Mouse (Mus musculus) bone marrow macrophage, adult 2 months (primary cell): ENCODE measurements around the gene Arl14.

Experiments used
- CTCF ChIP-seq: IDR thresholded peaks from 2 replicates; pipeline ENCODE4 v1.5.1; 2012; ENCODE audit warnings: low read depth, mild to moderate bottlenecking, low read length, moderate library complexity
- POLR2A ChIP-seq: IDR thresholded peaks from 2 replicates; pipeline ENCODE4 v1.6.1; 2012; ENCODE audit warnings: mild to moderate bottlenecking, low read depth, low read length, borderline replicate concordance

DNA sequence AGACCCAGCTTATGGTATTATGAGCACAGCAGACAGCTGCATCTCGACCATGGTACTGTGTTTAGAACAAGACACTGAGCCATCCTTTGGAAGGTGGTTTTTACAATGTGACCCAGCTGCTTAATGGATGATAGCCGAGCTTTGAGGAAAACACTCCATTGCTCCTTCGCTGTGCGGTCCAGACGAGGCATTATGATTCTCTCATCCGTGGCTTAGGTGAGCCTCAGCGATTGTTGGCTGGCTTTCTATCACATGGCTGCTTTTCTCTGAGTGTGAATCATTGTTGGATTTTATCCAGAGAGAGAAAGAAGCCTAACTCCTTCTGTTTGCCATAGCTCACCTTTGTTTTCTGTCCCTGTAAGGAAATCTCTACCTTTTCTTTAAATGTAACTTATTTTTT, 32.5 kb downstream of the Arl14 start:
- TF ChIP-seq CTCF (no peak), POLR2A (no peak)
